Mouse (Mus musculus) bone marrow macrophage, adult 2 months (primary cell): ENCODE measurements around the gene Mrgprg. TPM values are rescaled to one million over a fixed set of nuclear protein-coding genes. Genes with fewer than 3 reads are reported as not detected.

Experiments used
- H3K27ac ChIP-seq: 2 replicates; pipeline ENCODE4 v1.5.1; 2012; ENCODE audit warnings: low read depth, low read length; ENCODE audit not compliant: insufficient read depth
- H3K4me1 ChIP-seq: 2 replicates; pipeline ENCODE4 v1.6.1; 2012; ENCODE audit warnings: low read length; ENCODE audit not compliant: control insufficient read depth, insufficient read depth
- H3K4me3 ChIP-seq: 2 replicates; pipeline ENCODE4 v1.5.1; 2012; ENCODE audit warnings: mild to moderate bottlenecking, low read length, moderate library complexity; ENCODE audit not compliant: insufficient read depth
- CTCF ChIP-seq: IDR thresholded peaks from 2 replicates; pipeline ENCODE4 v1.5.1; 2012; ENCODE audit warnings: low read depth, mild to moderate bottlenecking, low read length, moderate library complexity
- POLR2A ChIP-seq: IDR thresholded peaks from 2 replicates; pipeline ENCODE4 v1.6.1; 2012; ENCODE audit warnings: mild to moderate bottlenecking, low read depth, low read length, borderline replicate concordance
- polyA plus RNA-seq: library from polyadenylated mRNA; stranded (reverse); fragments of >200 nt; gene quantifications from 2 replicates; pipeline ENCODE4 v1.2.4, GENCODE M21; 2012; ENCODE audit not compliant: missing spikeins, insufficient read depth, insufficient read length

Gene Mrgprg
- polyA plus RNA-seq, 1 experiment: not detected

DNA sequence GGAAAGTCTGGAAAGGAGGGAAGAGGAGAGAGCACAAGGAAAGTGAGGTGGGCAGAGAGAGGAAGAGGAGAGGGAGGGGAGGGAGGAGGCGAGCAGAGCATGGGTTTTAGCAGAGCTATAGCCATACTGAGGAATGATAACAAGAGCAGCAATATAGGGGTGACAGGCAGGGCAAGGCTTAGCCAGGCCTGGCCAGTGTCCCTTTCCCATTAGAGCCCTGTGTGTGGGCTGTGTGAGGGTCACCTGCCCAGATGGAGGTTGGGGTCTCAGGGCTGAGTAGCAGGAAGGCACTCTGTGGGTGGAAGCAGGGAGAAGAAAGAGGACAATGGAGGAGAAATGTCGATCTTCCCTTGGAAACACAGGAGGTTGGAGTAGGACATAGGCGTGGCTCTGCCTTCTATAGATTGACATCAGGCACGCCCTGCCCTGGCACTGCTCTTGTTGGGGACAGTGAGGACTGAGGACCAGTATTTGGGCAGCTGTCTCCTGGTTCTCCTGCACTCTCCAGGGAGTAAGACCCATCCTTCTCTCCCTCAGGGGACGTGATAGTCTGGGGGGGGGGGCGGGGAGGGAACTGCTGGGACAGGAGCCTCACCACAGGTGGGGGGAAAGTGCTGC is 16.7 kb upstream of the Mrgprg start:
- Histone ChIP-seq H3K27ac (no peak overlapping the region), H3K4me3 (peak overlapping the region; percentile 65)

DNA sequence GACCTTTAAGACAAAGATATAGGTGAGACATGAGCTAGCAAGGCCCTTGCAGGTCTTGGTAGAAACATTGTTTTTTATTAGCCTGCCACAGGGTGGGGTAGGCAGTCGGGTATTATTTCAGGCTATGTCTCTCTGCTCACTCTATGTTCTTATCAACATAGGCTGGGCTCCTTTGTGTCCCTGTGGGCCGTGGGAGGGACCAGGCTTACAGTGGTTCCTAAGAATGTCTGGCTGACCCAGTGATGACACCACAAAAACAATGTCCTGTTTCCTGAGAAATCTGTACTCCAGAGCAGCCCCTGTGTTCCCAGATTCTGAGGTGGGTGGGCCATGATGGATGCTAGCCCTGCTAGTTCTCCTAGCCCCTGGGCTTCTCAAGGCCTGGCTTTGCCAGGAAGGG is 10.6 kb upstream of the Mrgprg start:
- no peak overlapping the region for H3K27ac ChIP-seq
- H3K4me3 ChIP-seq: no peak overlapping the region
- H3K4me1 ChIP-seq: no peaks in the 10 kb centered on the region
- no peak for TF ChIP-seq POLR2A
- TF ChIP-seq CTCF: no peak

More for the DNA sequence above, 16.7 kb upstream of the Mrgprg start:
- H3K4me1 ChIP-seq: peaks cover 12% of the 10 kb centered on the region; the same call in 1 of the 2 replicates
- TF ChIP-seq POLR2A (no peak), CTCF (no peak)

- no peak overlapping the region for H3K27ac ChIP-seq
Observed at GRCm38 (mm10) chr7:143776137-143776536, 9.3 kb upstream of the Mrgprg start.

GRCm38 (mm10) chr7:143769461-143769860 is 2.7 kb upstream of the Mrgprg start:
- Histone ChIP-seq H3K27ac (peak overlapping the region; percentile 47), H3K4me1 (peaks cover 24% of the 10 kb centered on the region), H3K4me3 (no peak overlapping the region)
- no peak for TF ChIP-seq POLR2A
- TF ChIP-seq CTCF: no peak

More at GRCm38 (mm10) chr7:143776137-143776536, 9.3 kb upstream of the Mrgprg start:
- Histone ChIP-seq H3K4me3 (no peak overlapping the region), H3K4me1 (peaks cover 2% of the 10 kb centered on the region; the same call in 1 of the 2 replicates)
- no peak for TF ChIP-seq CTCF

DNA sequence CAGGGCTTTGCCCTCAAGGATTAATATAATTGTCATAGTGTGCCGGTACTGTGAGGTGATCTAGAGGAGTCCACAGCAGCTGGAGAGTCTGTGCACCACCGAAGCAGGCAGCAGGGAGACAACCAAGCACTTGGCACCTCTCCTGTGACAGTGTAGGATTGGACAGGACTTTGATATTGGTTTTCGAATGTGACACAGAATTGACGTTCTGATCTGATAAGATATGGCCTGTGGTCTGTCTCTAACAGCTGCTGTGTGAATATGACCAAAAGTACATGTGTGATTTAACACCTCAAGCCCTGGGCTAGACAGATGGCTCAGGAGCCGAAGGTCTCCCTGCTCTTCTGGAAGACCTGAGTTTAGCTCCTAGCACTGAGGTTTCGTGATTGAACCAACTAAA is 1.5 kb upstream of the Mrgprg start:
- H3K27ac ChIP-seq: no peak overlapping the region
- H3K4me3 ChIP-seq: no peak overlapping the region
- H3K4me1 ChIP-seq: peaks cover 24% of the 10 kb centered on the region
- TF ChIP-seq CTCF (no peak), POLR2A (no peak)

GRCm38 (mm10) chr7:143764876-143765530 is 1.8 kb downstream of the Mrgprg start:
- peaks cover 10% of the 10 kb centered on the region for H3K4me1 ChIP-seq
- TF ChIP-seq CTCF: no peak
- no peak for TF ChIP-seq POLR2A
- no peak overlapping the region for H3K4me3 ChIP-seq
- H3K27ac ChIP-seq: no peak overlapping the region

GRCm38 (mm10) chr7:143763794-143764193 is 3.0 kb downstream of the Mrgprg start:
- Histone ChIP-seq H3K4me1 (no peaks in the 10 kb centered on the region), H3K4me3 (no peak overlapping the region), H3K27ac (no peak overlapping the region)
- TF ChIP-seq POLR2A: no peak
- peak; percentile 57; the same call in 1 of the 2 replicates for TF ChIP-seq CTCF

DNA sequence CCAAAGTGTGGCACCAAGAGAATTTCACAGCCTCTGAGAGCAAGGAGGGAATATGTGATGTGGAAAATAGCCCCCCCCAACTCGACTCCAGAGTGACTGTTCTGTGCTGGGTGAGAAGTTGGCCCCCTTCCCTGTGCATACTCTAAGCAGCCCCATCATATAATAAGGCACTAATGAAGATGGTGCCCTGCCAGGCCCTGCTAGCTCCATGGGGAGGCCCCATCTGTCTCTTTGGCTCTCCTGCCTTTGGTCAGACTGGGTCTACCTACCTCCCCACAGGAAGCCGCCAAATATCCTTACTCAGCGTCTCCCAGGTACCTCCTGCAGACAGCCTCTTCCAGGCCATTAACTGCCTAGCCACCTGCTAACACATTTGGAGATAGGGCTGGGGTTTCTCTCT is 7.8 kb downstream of the Mrgprg start:
- TF ChIP-seq CTCF (no peak), POLR2A (no peak)
- Histone ChIP-seq H3K27ac (no peak overlapping the region), H3K4me3 (no peak overlapping the region), H3K4me1 (peaks cover 14% of the 10 kb centered on the region)

DNA sequence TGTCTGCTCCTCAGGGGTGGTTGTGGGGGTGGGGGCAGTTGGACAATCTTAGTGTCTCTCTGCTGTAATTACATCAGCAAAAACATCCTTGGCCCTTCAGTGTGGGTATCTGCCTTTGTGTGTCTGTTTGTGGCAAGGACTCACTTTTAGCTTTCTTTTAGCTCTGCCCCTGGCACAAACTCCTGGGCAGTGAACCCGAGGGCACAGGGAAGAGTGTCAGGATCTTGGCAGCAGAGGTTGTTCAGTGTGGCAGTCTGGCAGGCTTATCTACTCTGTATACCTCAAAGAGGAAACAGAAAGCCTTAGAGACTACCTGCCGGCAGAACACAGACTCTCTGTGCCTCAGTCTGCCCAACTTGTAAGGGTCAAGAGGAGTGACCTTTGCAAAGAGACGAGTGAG is 9.1 kb downstream of the Mrgprg start:
- H3K4me3 ChIP-seq: peak overlapping the region; percentile 12; the same call in 1 of the 2 replicates
- H3K4me1 ChIP-seq: peaks cover 14% of the 10 kb centered on the region
- H3K27ac ChIP-seq: no peak overlapping the region
- no peak for TF ChIP-seq POLR2A
- TF ChIP-seq CTCF: no peak

- TF ChIP-seq CTCF (no peak), POLR2A (no peak)
- H3K27ac ChIP-seq: no peak overlapping the region
- H3K4me1 ChIP-seq: peaks cover 14% of the 10 kb centered on the region
- peak overlapping the region; percentile 70 for H3K4me3 ChIP-seq
Observed at GRCm38 (mm10) chr7:143757027-143757390, 9.8 kb downstream of the Mrgprg start.
